Mouse (Mus musculus) liver, postnatal 0 days (tissue): ENCODE data around the gene Mptx2. TPM values are rescaled to one million over a fixed set of nuclear protein-coding genes. Genes with fewer than 3 reads are reported as not detected.
A peak's percentile ranks its signal among the peaks of the same experiment; 100 is the strongest.

Experiments used
- ATAC-seq: fragments of 200-750 bp; cut with Nextera tagmentation; 2 replicates; pipeline ENCODE4 v1.8.0; 2017; ENCODE audit warnings: mild to moderate bottlenecking, moderate library complexity
- DNase-seq: peaks from one replicate; pipeline ENCODE4 v3.0.0-alpha.2; 2016
- H3K27ac ChIP-seq: fragments of 300-500 bp; sonication (generic); 2 replicates; pipeline ENCODE4 v1.5.1; 2014; ENCODE audit warnings: antibody characterized with exemption, moderate library complexity, mild to moderate bottlenecking, low read depth
- H3K27me3 ChIP-seq: fragments of 300-500 bp; sonication (generic); 2 replicates; pipeline ENCODE4 v1.6.1; 2014; ENCODE audit warnings: low read length, control low read depth, mixed read lengths; ENCODE audit not compliant: insufficient read depth
- H3K36me3 ChIP-seq: fragments of 300-500 bp; sonication (generic); replicated peaks from 2 replicates; pipeline ENCODE4 v1.6.1; 2014; ENCODE audit warnings: mild to moderate bottlenecking, control low read depth, low read length, moderate library complexity, mixed read lengths; ENCODE audit not compliant: insufficient read depth
- H3K4me1 ChIP-seq: fragments of 300-500 bp; sonication (generic); 2 replicates; pipeline ENCODE4 v1.6.1; 2014; ENCODE audit warnings: antibody characterized with exemption, mild to moderate bottlenecking, control low read depth; ENCODE audit not compliant: insufficient read depth
- H3K4me2 ChIP-seq: fragments of 300-500 bp; sonication (generic); 2 replicates; pipeline ENCODE4 v1.6.1; 2014; ENCODE audit warnings: low read depth, mild to moderate bottlenecking, low read length, moderate library complexity, mixed read lengths
- H3K4me3 ChIP-seq: fragments of 300-500 bp; sonication (generic); 2 replicates; pipeline ENCODE4 v1.5.1; 2014; ENCODE audit warnings: low read depth, low read length
- H3K9ac ChIP-seq: fragments of 300-500 bp; sonication (generic); replicated peaks from 2 replicates; pipeline ENCODE4 v1.6.1; 2014; ENCODE audit warnings: mild to moderate bottlenecking, moderate library complexity
- H3K9me3 ChIP-seq: fragments of 300-500 bp; sonication (generic); 2 replicates; pipeline ENCODE4 v1.6.1; 2016; ENCODE audit warnings: mild to moderate bottlenecking, control low read depth, low read length, mixed read lengths
- CTCF ChIP-seq: sonication (generic); IDR thresholded peaks from 2 replicates; pipeline ENCODE4 v1.5.1; 2016; ENCODE audit warnings: antibody characterized with exemption, low read depth
- EP300 ChIP-seq: IDR thresholded peaks from 2 replicates; pipeline ENCODE4 v1.6.1; 2016; ENCODE audit warnings: antibody characterized with exemption, low read depth, mild to moderate bottlenecking
- WGBS: fragments of 180-500 bp; shearing (Covaris S2); extraction: QIAGEN DNeasy Blood & Tissue Kit; methylation state at CpG from one replicate; pipeline ENCODE4 v1.1.7; 2014; ENCODE audit not compliant: insufficient replicate concordance; 5-methylcytosine and 5-hydroxymethylcytosine counted together
- polyA plus RNA-seq: library from polyadenylated mRNA; unstranded; fragments of >200 nt; fragmentation: Nextera tagmentation; extraction: Ambion mirVana; gene quantifications from 2 replicates; pipeline ENCODE4 v1.2.1, GENCODE M21; 2015

Gene Mptx2
- not detected in 2 replicates for polyA plus RNA-seq

- ATAC-seq (no peak), DNase-seq (no peak)
- Histone ChIP-seq H3K9ac (no peak within 1 kb of the TSS), H3K9me3 (no peaks in the 10 kb centered on the region), H3K27me3 (no peaks in the 10 kb centered on the region), H3K4me3 (no peak within 1 kb of the TSS), H3K27ac (no peak within 1 kb of the TSS), H3K4me1 (no peaks in the 10 kb centered on the region), H3K36me3 (no peaks in the 10 kb centered on the region), H3K4me2 (no peak within 1 kb of the TSS)
- TF ChIP-seq CTCF (no peak), EP300 (no peak)
- 66% methylated on average over 3 of the region's 3 CpGs for WGBS
Measured at GRCm38 (mm10) chr1:173277677-173278076, at the start of gene Mptx2. Gene Mptx2 (minus strand): TSS chr1:173277777.

GRCm38 (mm10) chr1:173326552-173326951 is 49.0 kb upstream of the Mptx2 start:
- Histone ChIP-seq H3K9ac (no peak overlapping the region), H3K36me3 (no peaks in the 10 kb centered on the region), H3K4me2 (no peak overlapping the region), H3K4me3 (no peak overlapping the region), H3K4me1 (peaks cover 3% of the 10 kb centered on the region; the same call in 1 of the 2 replicates), H3K27ac (peak overlapping the region; percentile 16; the same call in 1 of the 2 replicates), H3K27me3 (0 out of 2 replicates have a peak, but pooled peaks cover 3% of the 10 kb centered on the region), H3K9me3 (no peaks in the 10 kb centered on the region)
- ATAC-seq: no peak
- TF ChIP-seq EP300: no peak
- TF ChIP-seq CTCF: no peak
- 67% methylated on average over 1 of the region's 1 CpGs for WGBS
- DNase-seq: no peak

GRCm38 (mm10) chr1:173325395-173325794 is 47.8 kb upstream of the Mptx2 start:
- Histone ChIP-seq H3K9ac (no peak overlapping the region), H3K27me3 (0 out of 2 replicates have a peak, but pooled peaks cover 3% of the 10 kb centered on the region), H3K9me3 (no peaks in the 10 kb centered on the region), H3K4me2 (no peak overlapping the region), H3K27ac (no peak overlapping the region), H3K36me3 (no peaks in the 10 kb centered on the region), H3K4me1 (peaks cover 3% of the 10 kb centered on the region; the same call in 1 of the 2 replicates), H3K4me3 (no peak overlapping the region)
- DNase-seq (no peak), ATAC-seq (no peak)
- WGBS: 83% methylated on average over 1 of the region's 1 CpGs
- TF ChIP-seq CTCF: no peak

- ATAC-seq (no peak), DNase-seq (no peak)
- no peak overlapping the region for H3K4me2 ChIP-seq
- no peaks in the 10 kb centered on the region for H3K36me3 ChIP-seq
- H3K9me3 ChIP-seq: no peaks in the 10 kb centered on the region
- TF ChIP-seq CTCF (no peak), EP300 (no peak)
- 0 out of 2 replicates have a peak, but pooled peaks cover 3% of the 10 kb centered on the region for H3K27me3 ChIP-seq
- H3K27ac ChIP-seq: no peak overlapping the region
- 63% methylated on average over 4 of the region's 4 CpGs for WGBS
- H3K4me3 ChIP-seq: no peak overlapping the region
- H3K9ac ChIP-seq: no peak overlapping the region
- H3K4me1 ChIP-seq: peaks cover 3% of the 10 kb centered on the region; the same call in 1 of the 2 replicates
Measured at GRCm38 (mm10) chr1:173324961-173325360, 47.4 kb upstream of the Mptx2 start.

- H3K27ac ChIP-seq: no peak overlapping the region
Measured at GRCm38 (mm10) chr1:173323839-173324585, 46.4 kb upstream of the Mptx2 start.

GRCm38 (mm10) chr1:173322249-173322627 is 44.7 kb upstream of the Mptx2 start:
- DNase-seq (no peak), ATAC-seq (no peak)
- Histone ChIP-seq H3K27me3 (0 out of 2 replicates have a peak, but pooled peaks cover 3% of the 10 kb centered on the region), H3K4me3 (no peak overlapping the region), H3K9ac (no peak overlapping the region), H3K9me3 (no peaks in the 10 kb centered on the region), H3K36me3 (no peaks in the 10 kb centered on the region), H3K27ac (no peak overlapping the region), H3K4me1 (peaks cover 3% of the 10 kb centered on the region; the same call in 1 of the 2 replicates), H3K4me2 (no peak overlapping the region)
- TF ChIP-seq EP300 (no peak), CTCF (no peak)
- 59% methylated on average over 6 of the region's 6 CpGs for WGBS

More at GRCm38 (mm10) chr1:173323839-173324585, 46.4 kb upstream of the Mptx2 start:
- Histone ChIP-seq H3K36me3 (no peaks in the 10 kb centered on the region), H3K9ac (no peak overlapping the region), H3K9me3 (no peaks in the 10 kb centered on the region), H3K27me3 (0 out of 2 replicates have a peak, but pooled peaks cover 3% of the 10 kb centered on the region), H3K4me2 (no peak overlapping the region), H3K4me1 (peaks cover 3% of the 10 kb centered on the region; the same call in 1 of the 2 replicates), H3K4me3 (no peak overlapping the region)
- 28% methylated on average over 5 of the region's 5 CpGs for WGBS
- TF ChIP-seq CTCF (peak; percentile 88), EP300 (no peak)
- DNase-seq: peak; percentile 56
- ATAC-seq: no peak
